Mouse (Mus musculus) intestine, embryonic 16.5 days (tissue): Measurements from ENCODE around the gene Cryab. TPM values are rescaled to one million over a fixed set of nuclear protein-coding genes. Genes with fewer than 3 reads are reported as not detected.

Source experiments
- ATAC-seq: fragments of 200-750 bp; cut with Nextera tagmentation; 2 replicates; pipeline ENCODE4 v1.8.0; 2017; ENCODE audit warnings: moderate TSS enrichment, moderate library complexity
- H3K27ac ChIP-seq: fragments of 300-500 bp; sonication (generic); 2 replicates; pipeline ENCODE4 v1.5.1; 2014; ENCODE audit warnings: mild to moderate bottlenecking, low read length
- H3K27me3 ChIP-seq: fragments of 300-500 bp; sonication (generic); replicated peaks from 2 replicates; pipeline ENCODE4 v1.6.1; 2014; ENCODE audit warnings: low read length, control low read depth, mixed read lengths; ENCODE audit not compliant: control insufficient read depth, insufficient read depth
- H3K36me3 ChIP-seq: fragments of 300-500 bp; sonication (generic); 2 replicates; pipeline ENCODE4 v1.6.1; 2014; ENCODE audit warnings: low read length, control low read depth; ENCODE audit not compliant: control insufficient read depth, insufficient read depth
- H3K4me1 ChIP-seq: fragments of 300-500 bp; sonication (generic); 2 replicates; pipeline ENCODE4 v1.6.1; 2014; ENCODE audit warnings: low read length, control low read depth, mixed read lengths; ENCODE audit not compliant: control insufficient read depth, insufficient read depth
- H3K4me2 ChIP-seq: fragments of 300-500 bp; sonication (generic); 2 replicates; pipeline ENCODE4 v1.6.1; 2014; ENCODE audit warnings: low read depth, low read length, control low read depth
- H3K4me3 ChIP-seq: fragments of 300-500 bp; sonication (generic); 2 replicates; pipeline ENCODE4 v1.5.1; 2014; ENCODE audit warnings: mild to moderate bottlenecking, low read length
- H3K9ac ChIP-seq: fragments of 300-500 bp; sonication (generic); 2 replicates; pipeline ENCODE4 v1.6.1; 2014; ENCODE audit warnings: low read depth, low read length
- H3K9me3 ChIP-seq: fragments of 300-500 bp; sonication (generic); 2 replicates; pipeline ENCODE4 v1.6.1; 2016; ENCODE audit warnings: low read length, control low read depth; ENCODE audit not compliant: control insufficient read depth
- WGBS: fragments of 180-500 bp; shearing (Covaris S2); extraction: QIAGEN DNeasy Blood & Tissue Kit; methylation state at CpG from one replicate; pipeline ENCODE4 v1.1.7; 2014; 5-methylcytosine and 5-hydroxymethylcytosine counted together
- polyA plus RNA-seq: library from polyadenylated mRNA; unstranded; fragments of >200 nt; fragmentation: Nextera tagmentation; extraction: Ambion mirVana; gene quantifications from 2 replicates; pipeline ENCODE4 v1.2.1, GENCODE M21; 2015

The Cryab gene
- polyA plus RNA-seq, 1 experiment from 2014 or later = 62.8 TPM

DNA sequence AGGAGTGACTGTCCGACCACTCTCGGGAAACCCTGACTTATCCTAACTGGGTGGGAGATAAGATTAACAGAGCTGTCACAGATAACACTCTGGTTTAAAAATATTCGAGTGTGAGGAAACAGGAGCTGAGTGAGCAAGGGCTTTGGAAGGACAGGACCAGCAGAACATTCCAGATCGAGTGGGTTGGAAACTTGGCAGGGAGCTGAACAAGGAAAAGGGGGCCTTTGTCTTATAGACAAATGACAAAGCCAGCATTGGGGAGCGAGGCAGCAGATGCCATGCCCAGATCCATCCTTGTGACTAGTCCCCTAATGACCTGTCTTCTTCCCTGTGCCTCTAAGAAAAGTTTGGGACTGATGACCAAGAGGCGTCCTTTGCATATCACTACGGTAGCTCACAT, 2.8 kb downstream of the Cryab start:
- Histone ChIP-seq H3K9me3 (no peaks in the 10 kb centered on the region), H3K36me3 (no peaks in the 10 kb centered on the region), H3K4me3 (peak overlapping the region; percentile 28), H3K27me3 (no peaks in the 10 kb centered on the region), H3K4me2 (peak overlapping the region; percentile 17; the same call in 1 of the 2 replicates), H3K4me1 (peaks cover 7% of the 10 kb centered on the region; the same call in 1 of the 2 replicates), H3K27ac (no peak overlapping the region), H3K9ac (0 out of 2 replicates have a peak overlapping the region, but pooled peaks have one; percentile 6)
- 48% methylated on average over 7 of the region's 7 CpGs for WGBS
- ATAC-seq = no peak

GRCm38 (mm10) chr9:50756711-50757110, 5.6 kb downstream of the Cryab start:
- Histone ChIP-seq H3K27me3 (no peaks in the 10 kb centered on the region), H3K9me3 (no peaks in the 10 kb centered on the region), H3K4me1 (peaks cover 7% of the 10 kb centered on the region; the same call in 1 of the 2 replicates), H3K4me2 (no peak overlapping the region), H3K27ac (no peak overlapping the region), H3K36me3 (no peaks in the 10 kb centered on the region), H3K9ac (no peak overlapping the region), H3K4me3 (no peak overlapping the region)
- WGBS = 60% methylated on average over 5 of the region's 5 CpGs
- no peak for ATAC-seq

DNA sequence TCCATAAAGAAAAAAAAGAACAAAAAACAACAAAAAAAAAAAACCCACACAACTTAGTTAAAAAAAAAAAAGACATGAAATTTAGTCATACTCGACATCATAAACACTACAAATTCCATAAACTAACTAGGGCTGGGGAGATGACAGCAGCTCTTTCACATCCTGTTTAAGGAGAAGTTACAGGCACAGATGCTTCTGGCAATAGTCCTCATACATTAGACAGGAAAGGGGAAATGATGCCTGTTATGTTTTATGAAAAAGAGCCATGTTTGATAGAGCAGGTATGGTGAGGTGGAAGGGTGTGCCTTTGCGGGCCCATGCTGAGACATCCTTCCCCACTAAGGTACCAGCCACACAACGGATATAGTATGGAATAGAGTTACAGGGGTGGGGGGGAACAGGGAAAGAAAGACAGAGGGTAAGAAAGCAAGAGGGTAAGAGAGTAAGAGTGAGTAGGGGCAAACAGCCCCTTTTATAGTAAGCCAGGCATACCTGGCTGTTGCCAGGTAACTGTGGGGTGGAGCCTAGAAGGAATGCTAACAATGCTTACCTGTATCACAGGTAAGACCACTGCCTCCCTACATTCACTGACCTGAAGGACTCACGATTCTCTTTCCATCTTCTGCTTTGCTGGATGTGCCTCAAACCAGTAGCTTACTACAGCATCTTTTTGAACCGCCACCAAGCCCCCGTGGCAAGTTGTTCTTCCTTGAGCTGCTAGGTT, 10.6 kb downstream of the Cryab start:
- WGBS = 47% methylated on average over 6 of the region's 6 CpGs
- Histone ChIP-seq H3K4me1 (no peaks in the 10 kb centered on the region), H3K27me3 (no peaks in the 10 kb centered on the region), H3K36me3 (no peaks in the 10 kb centered on the region), H3K4me2 (no peak overlapping the region), H3K9me3 (no peaks in the 10 kb centered on the region), H3K4me3 (no peak overlapping the region), H3K9ac (no peak overlapping the region), H3K27ac (no peak overlapping the region)
- ATAC-seq = no peak

- no peaks in the 10 kb centered on the region for H3K27me3 ChIP-seq
- WGBS = 65% methylated on average over 1 of the region's 1 CpGs
Observed at GRCm38 (mm10) chr9:50763331-50763730, 12.2 kb downstream of the Cryab start.

DNA sequence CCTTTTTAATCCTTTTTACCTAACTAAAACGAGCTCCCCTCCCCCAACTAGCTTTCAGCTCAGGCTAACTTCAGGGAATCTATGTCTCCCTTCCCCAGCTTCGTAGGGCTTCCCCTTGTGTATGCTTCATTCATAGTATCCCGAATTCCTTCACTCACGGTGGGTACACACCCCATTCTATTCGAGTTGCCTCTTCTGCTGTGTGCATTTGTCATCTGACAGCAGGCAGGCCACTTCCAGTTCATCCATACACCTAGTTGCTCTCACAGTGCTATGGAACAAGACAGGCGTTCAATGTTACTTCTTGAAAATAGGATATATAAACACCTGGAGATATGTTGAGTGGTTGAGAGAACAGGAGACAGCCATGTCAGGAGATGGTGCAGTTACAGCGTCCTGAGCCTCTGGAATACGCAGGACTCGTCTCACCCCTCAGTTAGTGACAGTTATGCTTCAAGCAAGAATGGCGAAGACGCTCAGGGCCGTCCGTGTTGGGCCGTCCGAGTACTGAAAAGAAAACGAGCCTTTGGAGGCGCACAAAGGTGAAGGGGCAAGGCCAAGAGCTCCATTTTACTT, 16.5 kb downstream of the Cryab start:
- ATAC-seq = no peak; the same call in 1 of the 2 replicates
- Histone ChIP-seq H3K4me3 (peak overlapping the region; percentile 65), H3K4me1 (peaks cover 4% of the 10 kb centered on the region; the same call in 1 of the 2 replicates), H3K36me3 (no peaks in the 10 kb centered on the region), H3K9me3 (no peaks in the 10 kb centered on the region), H3K27me3 (no peaks in the 10 kb centered on the region), H3K9ac (peak overlapping the region; percentile 72), H3K27ac (peak overlapping the region; percentile 91), H3K4me2 (peak overlapping the region; percentile 87)
- 3% methylated on average over 17 of the region's 17 CpGs for WGBS

More at GRCm38 (mm10) chr9:50763331-50763730, 12.2 kb downstream of the Cryab start:
- no peak overlapping the region for H3K27ac ChIP-seq
- no peak overlapping the region for H3K9ac ChIP-seq
- H3K9me3 ChIP-seq = no peaks in the 10 kb centered on the region
- H3K36me3 ChIP-seq = no peaks in the 10 kb centered on the region
- H3K4me3 ChIP-seq = no peak overlapping the region
- no peak overlapping the region for H3K4me2 ChIP-seq
- no peak for ATAC-seq
- H3K4me1 ChIP-seq = peaks cover 4% of the 10 kb centered on the region; the same call in 1 of the 2 replicates

GRCm38 (mm10) chr9:50768107-50769002, 17.2 kb downstream of the Cryab start, which contains the start of gene Fdxacb1:
TSS of gene Fdxacb1 (plus strand) at chr9:50768236.
- peak within 1 kb of the TSS; percentile 91 for H3K27ac ChIP-seq

DNA sequence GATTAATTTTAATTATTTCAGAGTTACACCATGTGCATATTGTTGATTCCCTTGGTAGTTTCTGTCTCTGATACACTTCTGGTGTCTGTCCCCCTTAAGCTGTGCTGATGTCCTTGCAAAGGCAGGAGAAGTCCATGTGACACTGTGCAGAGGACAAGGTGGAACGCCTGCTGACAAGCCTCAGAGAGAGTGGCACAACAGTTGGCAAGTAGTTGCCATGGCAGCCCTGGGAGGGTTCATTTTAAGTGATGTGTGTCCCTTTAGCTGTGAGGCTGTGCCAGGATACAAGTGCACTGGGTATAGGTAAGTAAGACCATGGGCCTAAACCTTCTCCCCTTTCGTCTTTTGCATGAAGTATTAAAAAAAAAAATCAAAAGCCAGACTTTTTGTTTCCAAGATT, 18.9 kb downstream of the Cryab start:
- H3K4me1 ChIP-seq = peaks cover 9% of the 10 kb centered on the region
- no peak overlapping the region for H3K9ac ChIP-seq
- no peaks in the 10 kb centered on the region for H3K9me3 ChIP-seq
- ATAC-seq = no peak
- H3K27me3 ChIP-seq = no peaks in the 10 kb centered on the region
- no peak overlapping the region for H3K27ac ChIP-seq
- H3K4me2 ChIP-seq = no peak overlapping the region
- WGBS = 93% methylated on average over 2 of the region's 2 CpGs
- no peaks in the 10 kb centered on the region for H3K36me3 ChIP-seq
- no peak overlapping the region for H3K4me3 ChIP-seq

More at GRCm38 (mm10) chr9:50768107-50769002, 17.2 kb downstream of the Cryab start, which contains the start of gene Fdxacb1:
- Histone ChIP-seq H3K36me3 (no peaks in the 10 kb centered on the region), H3K4me1 (peaks cover 4% of the 10 kb centered on the region; the same call in 1 of the 2 replicates), H3K9me3 (no peaks in the 10 kb centered on the region), H3K4me3 (peak within 1 kb of the TSS; percentile 65), H3K27me3 (no peaks in the 10 kb centered on the region), H3K4me2 (peak within 1 kb of the TSS; percentile 87), H3K9ac (peak within 1 kb of the TSS; percentile 72)
- 3% methylated on average over 58 of the region's 59 CpGs for whole genome bisulfite sequencing
- peak; percentile 98 for ATAC-seq

DNA sequence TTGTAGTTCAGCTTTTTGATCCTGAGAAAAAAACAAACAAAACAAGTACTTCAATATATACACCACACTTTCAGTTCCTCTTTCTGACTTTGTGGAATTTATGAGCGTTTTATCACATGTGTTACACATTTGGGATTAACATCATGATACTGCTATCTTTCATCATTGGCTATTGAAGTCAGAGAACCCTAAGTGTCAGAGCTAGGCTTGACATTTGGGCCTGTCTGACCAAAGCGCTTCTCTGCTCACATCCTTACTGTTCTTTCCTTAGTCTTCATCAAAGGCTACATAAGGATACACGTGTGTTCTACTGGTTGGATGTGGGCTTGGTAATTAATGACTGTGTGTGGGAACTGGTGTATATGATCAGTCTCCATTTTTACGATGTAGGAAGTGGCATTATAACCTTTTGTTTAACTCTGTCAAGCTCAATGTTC, 22.9 kb downstream of the Cryab start:
- Histone ChIP-seq H3K27ac (no peak overlapping the region), H3K4me1 (peaks cover 8% of the 10 kb centered on the region), H3K9ac (peak overlapping the region; percentile 33; the same call in 1 of the 2 replicates), H3K4me2 (peak overlapping the region; percentile 86), H3K4me3 (no peak overlapping the region; the same call in 1 of the 2 replicates), H3K36me3 (no peaks in the 10 kb centered on the region), H3K9me3 (no peaks in the 10 kb centered on the region), H3K27me3 (no peaks in the 10 kb centered on the region)
- WGBS = 50% methylated on average over 4 of the region's 4 CpGs
- no peak for ATAC-seq
